Mouse (Mus musculus) T-helper 1 cell (primary cell): ENCODE data around the gene 1700074P13Rik.
"Not testable (repeated sequence)": the region's sequence is repeated elsewhere in the genome, so short reads cannot be mapped to it uniquely, and the experiment has no call there.

ENCODE experiments used
- in situ Hi-C: fragments of 300-600 bp; cut with MboI, MseI; formaldehyde crosslinking; loops from one replicate; pipeline ENCODE4 v1.15.1; 2025; ENCODE audit warnings: high pct_unique_total_duplicates

Gene 1700074P13Rik

DNA sequence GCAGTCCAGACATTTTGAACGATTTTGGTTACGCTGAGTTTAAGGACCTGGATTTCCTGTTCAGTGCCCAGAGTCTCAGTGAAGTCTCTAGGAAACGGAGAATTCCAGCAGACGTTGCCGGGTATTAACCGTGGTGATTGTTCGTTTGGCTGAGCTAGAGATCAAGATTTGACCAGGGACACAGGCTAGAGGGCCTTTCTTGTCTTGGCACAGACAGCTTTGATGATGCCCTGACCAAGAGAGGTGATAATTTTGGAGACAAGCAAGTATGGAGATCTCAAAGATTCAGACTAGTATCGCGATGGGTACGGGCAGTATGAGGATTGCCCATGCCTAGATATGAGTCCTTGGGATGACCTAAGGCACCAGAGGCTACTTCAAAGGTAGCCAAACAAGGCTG is at the start of gene 1700074P13Rik:
1700074P13Rik (minus strand) TSS at position 101 of the 400 bp plus-strand sequence.
- in situ Hi-C loops = no loop called here

DNA sequence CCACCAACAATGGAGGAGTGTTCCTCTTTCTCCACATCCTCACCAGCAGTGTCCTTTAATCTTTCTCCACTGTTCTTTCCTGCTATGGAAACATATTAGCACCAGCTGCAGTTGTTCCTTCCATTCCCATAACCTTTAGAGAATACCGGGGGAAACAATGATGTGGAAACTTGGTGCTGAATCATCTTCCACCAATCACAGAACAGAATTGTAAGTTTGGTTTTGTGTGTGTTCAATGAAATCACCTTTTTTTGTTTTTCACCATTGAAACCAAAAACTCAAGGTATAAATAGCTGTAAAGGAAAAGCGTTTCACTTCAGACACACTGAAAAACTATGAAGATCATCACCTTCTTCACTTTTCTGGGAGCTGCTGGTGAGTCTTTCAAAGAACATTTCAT is 24.1 kb upstream of the 1700074P13Rik start, which contains the start of gene 1810009J06Rik:
1810009J06Rik (plus strand) TSS at position 301 of the 400 bp plus-strand sequence.
- in situ Hi-C loops = not testable (repeated sequence)

DNA sequence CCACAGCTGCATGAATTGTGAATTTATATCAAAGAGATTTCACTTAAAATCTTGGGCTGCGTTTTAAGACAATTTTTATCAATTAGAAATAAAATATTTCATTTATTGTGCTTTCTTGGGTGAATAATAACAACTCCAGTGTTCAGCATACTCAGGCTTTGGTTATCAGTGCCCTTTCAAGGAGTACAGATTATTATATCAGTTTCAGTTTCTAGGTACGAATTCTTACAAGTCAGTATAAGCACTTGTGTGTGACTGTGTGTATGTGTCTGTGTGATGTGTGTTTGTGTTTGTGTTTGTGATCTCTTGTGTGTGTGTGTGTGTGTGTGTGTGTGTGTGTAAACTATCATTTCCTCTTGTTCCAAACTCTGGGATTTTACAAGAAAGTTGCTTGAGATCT is 13.4 kb upstream of the 1700074P13Rik start:
- in situ Hi-C loops = no loop called here

DNA sequence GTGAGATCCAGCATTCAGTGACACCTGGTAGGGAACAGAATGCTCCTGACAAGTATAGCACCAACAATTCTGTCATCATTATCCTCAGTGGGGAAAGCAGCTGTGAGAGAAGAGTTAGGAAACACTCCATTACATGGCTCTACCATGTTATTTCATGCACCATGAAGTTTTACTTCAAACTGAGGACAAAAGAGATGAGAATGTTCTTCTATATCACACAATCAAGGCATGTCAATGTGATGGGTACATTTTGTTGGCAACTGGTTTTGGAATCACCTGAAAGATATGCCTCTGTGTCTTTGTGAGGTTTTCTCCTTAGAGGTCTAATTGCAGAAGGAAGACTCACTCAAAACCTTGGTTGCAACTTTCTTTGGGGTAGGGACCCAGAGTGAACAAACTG is 11.4 kb upstream of the 1700074P13Rik start, which contains the start of gene Gm4744:
Gm4744 (minus strand) TSS at position 101 of the 400 bp plus-strand sequence.
- in situ Hi-C loops = no loop called here

DNA sequence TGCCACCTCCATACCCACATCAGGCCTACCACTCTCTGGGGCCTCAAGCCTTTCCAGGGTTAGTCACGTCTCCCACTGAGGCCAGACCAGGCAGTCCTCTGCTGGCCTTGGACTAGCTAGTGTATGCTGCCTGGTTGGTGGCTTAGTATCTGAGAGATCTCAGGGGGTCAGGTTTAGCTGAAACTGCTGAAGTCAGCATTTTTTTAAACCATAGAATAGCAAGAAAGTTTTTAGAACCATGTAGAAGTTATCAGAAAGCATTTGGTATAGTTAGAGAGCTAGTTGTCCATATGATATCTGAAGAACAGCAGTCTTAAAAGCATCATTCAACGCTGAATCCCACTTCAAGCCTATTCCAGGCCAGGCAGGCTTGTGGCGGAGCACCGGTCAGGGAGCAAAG is 20.4 kb downstream of the 1700074P13Rik start:
- in situ Hi-C loops = no loop called here

DNA sequence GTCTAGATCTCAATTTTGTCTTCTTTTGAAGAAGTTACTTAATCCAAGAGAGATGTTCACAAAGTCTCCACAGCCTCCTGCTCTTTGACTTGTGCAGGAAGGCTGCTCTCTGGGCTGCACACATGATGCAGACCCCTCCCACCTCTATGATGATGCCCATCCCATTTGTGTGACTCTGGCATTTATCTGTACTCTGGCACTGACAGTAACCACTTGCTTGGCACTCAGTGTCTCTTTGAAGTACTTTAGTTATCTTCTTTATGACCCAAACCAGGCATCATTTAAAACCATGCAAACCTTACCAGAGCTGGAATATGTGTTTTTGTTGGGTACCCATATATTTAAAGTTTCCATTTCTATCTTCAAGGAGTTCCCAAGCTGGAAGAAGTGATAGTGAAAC is 40.1 kb downstream of the 1700074P13Rik start, which contains the start of gene Prss58:
Prss58 (minus strand) TSS at position 101 of the 400 bp plus-strand sequence.
- in situ Hi-C loops = no loop called here

DNA sequence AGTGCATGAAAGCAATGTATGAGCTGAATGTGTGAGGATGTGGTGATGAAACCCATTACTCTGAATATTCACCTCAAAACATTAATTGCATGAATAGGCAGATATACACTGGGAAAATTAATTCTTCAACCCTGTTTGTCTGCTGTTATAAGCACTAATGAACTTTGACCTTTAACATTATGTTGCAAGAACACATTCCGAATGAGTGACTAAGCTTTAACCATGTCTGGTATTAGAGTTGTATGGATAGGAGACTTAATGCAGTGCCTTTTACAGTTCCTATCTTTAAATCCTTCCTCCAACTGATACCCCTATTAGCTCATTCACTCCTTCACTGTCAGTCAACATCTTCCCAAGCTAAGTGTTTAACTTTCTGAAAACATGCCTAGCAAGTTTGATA is 45.6 kb downstream of the 1700074P13Rik start:
- in situ Hi-C loops = no loop called here

DNA sequence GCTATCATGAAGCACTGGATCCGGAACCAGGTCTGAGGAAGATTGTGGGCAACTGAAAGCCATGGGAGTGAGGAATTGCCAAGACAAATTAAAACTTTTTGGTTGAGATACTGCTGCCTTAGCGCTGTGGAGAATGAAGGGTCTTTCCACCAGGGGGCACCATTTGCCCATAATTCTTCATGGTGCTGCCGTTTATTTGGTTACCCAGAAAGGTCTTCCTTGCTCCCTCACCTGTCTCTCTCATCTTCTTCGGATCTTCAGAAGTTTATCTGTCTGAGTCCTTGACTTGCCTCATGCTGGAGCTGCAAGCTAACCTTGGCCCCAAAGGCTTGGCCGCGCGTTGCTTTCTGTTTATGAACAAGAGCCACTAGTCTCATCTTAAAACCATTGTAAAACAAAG is 46.8 kb downstream of the 1700074P13Rik start:
- in situ Hi-C loops = no loop called here

DNA sequence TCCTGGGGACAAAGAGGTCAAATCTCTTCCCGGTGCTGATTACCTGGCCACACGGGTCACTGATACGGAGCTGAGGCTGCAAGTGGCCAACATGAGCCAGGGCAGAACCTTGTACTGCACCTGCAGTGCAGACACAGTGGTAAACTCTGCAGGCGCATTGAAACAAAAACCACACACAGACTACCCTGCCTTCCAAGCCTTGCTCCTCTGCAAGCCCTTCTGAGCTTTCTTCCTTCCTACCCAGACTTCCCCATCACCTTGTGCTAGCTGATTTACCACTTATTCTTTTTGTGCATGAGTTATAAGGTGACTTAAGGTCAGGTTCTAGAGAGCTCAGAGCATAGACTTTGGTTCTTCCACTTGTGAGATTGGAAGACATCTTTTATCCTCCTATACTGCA is 48.6 kb downstream of the 1700074P13Rik start:
- in situ Hi-C loops = no loop called here

DNA sequence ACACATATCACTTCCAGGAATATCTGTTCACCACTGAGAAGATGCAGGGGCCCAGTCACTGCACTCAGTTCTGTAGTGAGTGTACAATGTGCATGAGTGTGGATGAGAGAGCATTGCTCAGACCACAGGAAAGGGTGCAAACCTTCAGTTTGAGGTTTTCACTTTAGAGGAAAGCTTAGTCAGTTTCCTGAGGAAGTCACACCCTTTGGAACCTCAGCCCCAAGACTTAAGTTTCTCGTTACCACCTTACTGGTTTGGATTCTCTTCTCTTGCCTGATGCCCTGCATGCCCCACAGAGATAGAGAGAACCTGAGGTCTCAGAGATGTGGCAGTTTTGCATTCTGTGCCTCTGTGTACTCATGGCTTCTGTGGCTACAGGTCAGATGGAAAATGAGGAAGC is 49.4 kb downstream of the 1700074P13Rik start:
- in situ Hi-C loops = no loop called here

DNA sequence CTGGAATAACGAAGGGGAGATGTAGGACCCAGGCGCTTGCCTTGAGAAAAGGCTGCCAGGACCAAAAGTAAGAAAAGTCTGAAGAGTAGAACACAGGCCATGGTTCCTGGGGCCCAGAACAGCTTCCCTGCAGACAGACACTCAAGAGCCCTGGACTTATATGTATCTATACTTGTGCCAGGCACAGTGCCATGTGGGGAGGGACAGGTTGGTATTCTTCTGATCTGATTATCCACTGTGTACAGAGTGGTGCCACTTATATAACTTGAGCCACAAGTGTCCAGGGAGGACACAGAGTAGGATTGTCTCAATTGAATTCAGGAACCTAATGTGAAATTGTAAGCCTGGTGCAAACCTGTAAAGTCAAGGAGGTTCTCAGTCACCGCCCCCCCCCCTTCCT is 53.0 kb downstream of the 1700074P13Rik start, which contains the start of gene Moxd2:
Moxd2 (minus strand) TSS at position 101 of the 400 bp plus-strand sequence.
- in situ Hi-C loops = no loop called here
